Mouse (Mus musculus): ENCODE measurements around the gene Fah. TPM values are rescaled to one million over a fixed set of nuclear protein-coding genes. Genes with fewer than 3 reads are reported as not detected.
A peak's percentile ranks its signal among the peaks of the same experiment; 100 is the strongest.

Gene Fah
- polyA plus RNA-seq (2017; shearing (Covaris generic)) = 1 to 10 TPM; 7.9 to 9.8 (median 9.6) TPM

DNA sequence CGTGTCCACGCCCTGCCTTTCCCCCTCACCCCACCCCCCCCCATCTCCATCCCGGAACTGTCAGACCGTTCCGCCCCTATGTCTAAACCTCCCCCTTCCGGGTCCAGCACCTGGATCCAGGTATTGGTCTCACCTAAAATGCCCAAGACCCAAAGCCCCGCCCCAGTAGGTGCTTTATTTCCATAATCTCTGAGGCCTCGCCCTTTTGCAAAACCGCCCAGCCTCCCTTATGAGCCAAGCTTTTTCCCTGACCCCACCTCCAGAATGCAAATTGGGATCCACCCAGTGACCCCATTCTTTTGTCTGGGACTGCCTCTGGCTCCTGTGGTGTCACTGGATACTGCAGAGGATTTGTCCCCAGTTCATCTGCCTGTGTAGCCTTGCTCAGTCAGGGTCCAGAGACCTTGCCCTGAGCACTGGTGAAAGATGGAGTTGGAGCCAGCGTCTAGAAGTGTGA is at the start of gene Fah:
TSS of gene Fah (minus strand) at position 430 of the 457 bp plus-strand sequence.
- ATAC-seq = peak; percentile 1

DNA sequence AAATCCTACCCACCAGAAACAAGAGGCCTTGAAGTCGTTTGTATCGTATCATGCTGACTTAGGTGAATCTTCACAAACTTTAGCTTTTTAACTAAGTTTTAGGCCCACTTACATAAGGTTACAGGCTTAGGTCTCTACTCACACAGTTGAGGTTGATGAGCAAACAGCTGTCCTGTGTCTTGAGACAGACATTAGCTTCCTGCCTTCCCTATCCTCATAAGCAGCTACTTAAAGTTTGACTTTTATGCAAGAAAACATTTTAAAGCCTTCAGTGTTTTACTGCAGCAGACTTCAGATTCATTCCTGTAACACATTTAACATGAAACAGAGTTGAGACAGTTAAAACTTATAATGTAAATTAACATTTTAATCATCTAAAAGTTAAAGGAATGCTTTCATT is 46.2 kb upstream of the Fah start:
- ATAC-seq = no peak

- no peak for ATAC-seq
Measured at GRCm38 (mm10) chr7:84651987-84652321, 45.4 kb upstream of the Fah start.

DNA sequence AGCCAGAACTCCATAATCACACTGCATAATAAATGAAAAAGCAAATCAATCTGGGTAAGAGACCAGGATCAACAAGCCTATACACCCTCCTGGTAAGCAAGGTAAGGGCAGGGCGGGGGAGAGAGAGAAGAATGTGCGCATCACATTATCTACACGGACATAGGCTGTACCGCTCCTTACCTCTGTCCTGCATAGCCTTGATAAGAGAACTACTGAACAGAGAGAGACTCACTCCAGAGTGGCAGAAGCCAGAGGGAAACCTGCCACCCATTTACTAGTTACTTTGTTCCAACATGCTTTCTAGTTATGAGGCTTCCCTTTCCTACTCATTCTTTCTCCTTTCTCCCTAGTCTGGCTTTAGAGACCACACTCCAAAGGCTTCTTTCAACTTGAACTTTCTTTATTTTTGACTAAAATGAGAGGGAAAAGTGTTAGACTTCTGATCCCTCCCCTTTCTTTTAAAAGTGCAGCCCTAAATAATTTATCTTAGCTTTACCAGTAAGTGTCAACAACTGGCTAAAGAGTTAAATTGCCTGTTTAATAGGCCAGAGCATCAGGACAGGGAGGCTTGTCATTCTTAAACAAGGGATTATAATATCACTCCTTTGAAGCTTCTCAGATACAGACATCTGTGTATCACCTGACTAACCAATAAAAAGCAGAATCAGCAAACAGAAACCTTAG is 44.9 kb upstream of the Fah start:
- ATAC-seq = no peak

DNA sequence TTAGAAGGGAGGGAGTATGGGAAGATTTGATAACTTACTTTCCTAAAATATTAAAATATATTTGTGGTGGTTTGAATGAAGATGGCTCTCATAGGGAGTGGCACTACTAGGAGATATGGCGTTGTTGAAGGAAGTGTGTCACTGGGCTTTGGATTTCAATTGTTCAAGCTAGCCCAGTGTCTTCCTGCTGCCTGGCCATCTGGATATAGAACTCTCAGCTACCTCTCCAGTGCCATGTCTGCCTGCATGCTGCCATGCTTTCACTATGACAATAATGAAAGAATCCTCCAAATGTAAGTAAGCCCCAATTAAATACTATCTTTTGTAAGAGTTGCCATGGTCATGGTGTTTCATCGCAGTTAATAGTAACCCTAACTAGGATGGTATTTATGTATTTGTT is 42.5 kb upstream of the Fah start:
- ATAC-seq = no peak

- ATAC-seq = no peak
Measured at GRCm38 (mm10) chr7:84646256-84646655, 39.7 kb upstream of the Fah start.

DNA sequence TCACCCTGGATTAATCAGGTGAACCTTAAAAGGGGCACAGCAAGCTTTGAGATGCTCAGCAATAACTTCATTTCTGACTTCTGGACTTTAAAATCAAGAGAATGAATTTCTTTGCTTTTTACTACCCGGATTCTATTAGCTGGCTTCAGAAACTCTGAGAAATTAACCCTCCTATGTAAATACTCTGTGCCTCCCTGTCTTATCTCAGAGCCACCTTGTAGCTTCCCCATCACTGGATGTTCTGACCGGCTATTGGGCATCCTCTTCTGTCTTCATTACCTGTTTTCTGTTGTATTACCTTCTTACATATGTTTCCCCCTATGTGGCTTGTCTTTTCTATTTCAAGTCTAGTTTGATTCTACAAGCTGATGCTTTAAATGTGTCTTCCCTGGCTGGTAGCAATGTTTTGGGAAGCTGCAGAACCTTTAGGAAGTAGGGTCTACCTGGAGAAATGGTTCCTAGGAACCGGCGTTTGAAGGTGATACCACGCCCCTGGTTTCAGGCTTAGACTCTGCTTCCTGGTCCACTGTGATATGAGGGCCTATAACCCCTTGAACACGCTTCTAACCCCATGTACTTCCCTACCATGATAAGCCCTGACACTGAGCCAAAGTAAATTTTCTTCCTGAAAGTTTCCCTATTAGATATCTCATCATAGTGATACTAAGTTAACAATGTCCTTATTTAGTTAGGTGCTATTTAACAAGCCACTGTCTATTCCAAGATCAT is 36.9 kb upstream of the Fah start:
- no peak for ATAC-seq

DNA sequence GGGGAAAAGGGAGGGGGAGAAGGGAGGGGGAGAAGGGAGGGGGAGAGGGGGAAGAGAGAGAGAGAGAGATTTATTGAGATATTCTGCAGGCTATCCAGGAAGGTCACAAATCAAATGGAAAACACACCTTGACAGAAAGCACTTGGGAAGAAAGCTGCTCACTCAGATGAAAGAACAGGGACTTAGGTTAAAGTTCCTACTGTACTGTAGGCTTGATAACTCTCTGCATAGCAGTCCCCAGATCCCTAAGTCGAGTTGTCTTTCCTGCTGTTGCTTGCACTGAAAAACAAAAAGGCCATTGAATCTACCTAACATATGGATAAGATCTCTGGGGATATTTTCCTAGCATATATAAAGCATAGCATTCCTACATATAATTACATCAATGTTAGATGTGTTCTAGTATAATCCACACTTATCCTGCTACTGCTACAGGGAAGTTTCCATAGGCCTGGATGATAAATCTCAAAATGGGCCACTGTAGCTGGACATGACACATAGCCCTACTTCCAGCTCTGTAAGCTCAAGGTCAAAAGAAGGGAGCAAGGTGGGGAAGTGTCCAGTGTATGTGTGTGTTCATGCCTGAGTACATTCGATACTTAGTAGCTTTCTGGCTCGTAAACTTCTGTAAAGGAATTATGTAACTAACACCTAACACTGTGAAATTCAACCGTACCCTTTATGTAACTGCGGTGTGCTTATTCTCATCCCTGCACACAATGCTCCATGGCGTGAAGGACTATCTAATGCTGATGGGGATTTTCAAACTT is 35.8 kb upstream of the Fah start:
- ATAC-seq = no peak

- ATAC-seq = no peak
Measured at GRCm38 (mm10) chr7:84636939-84637338, 30.4 kb upstream of the Fah start.

DNA sequence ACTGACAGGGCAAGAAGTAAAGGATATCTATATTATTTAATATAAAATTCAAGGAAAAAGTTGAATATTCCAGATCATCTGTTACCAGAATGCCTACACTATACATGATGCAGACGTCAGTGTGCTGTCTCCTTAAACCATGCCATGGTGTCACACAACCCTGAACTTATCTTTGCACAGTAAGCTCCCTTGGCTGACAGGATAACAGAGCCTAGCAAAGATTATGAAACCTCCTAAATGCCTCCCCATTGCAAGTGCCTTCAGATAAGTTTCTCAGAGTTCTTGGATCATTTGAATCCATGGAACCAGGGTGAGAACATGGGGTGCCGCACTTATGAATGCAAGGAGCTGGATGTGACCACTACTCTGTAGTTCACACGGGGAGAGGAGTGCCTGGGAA is 25.4 kb upstream of the Fah start:
- no peak for ATAC-seq

DNA sequence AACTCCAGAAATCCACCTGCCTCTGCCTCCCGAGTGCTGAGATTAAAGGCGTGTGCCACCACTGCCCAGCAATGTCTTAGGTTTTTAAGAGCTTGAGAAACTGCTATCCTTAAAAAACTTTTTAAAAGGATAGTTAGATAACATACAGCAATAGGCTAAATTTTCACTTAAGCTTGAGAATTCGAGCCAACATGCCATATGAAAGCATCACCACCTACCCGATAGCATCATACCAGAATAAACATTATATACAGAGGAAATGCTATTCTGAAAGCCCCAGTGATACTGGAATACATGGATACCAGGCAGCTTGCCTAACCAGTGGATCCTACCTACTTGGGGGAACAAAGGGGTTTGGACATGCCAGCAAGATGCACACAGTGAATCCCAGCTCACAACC is 17.2 kb upstream of the Fah start:
- no peak for ATAC-seq

- no peak for ATAC-seq
Measured at GRCm38 (mm10) chr7:84620956-84621355, 14.4 kb upstream of the Fah start.

GRCm38 (mm10) chr7:84618951-84619350 is 12.4 kb upstream of the Fah start:
- no peak for ATAC-seq

- no peak for ATAC-seq
Measured at GRCm38 (mm10) chr7:84612445-84612844, 5.9 kb upstream of the Fah start.

- no peak for ATAC-seq
Measured at GRCm38 (mm10) chr7:84611609-84612008, 5.1 kb upstream of the Fah start.

GRCm38 (mm10) chr7:84605704-84606292 is 724 bp downstream of the Fah start:
- peak; percentile 74 for ATAC-seq

DNA sequence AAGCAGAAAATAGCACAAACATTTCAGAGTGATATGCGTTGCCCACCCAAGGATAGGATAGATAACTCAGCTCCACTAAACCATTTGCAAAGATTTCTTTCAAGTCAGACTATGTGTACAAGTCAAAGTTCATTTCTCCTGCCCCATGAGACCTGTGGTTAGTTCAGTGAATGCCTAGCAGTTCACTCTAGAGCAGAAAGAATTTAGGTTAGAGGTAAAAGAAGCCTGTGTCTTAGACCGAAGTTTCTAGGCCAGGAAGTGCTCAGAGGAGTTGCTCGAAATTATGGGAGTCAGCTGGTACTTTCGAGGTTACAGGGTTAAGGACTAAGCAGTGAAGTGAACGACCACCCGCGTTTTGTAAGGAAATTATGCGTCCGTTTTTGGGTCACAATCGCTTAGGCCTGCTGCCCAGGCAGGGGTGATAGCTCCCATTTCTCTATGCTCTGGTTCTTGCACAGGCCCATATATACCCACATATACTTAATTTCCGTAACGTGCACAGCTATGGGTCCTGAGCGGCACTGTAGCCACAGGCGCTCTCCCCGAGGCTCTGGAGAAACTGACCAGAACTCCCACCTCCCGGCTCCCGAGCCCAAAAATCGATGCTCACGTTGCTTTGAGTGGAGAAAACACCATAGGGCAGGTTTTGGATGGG is 1.4 kb downstream of the Fah start:
- peak; percentile 23 for ATAC-seq

- no peak for ATAC-seq
Measured at GRCm38 (mm10) chr7:84604501-84604900, 2.0 kb downstream of the Fah start.

GRCm38 (mm10) chr7:84601331-84601730 is 5.2 kb downstream of the Fah start:
- ATAC-seq = no peak

- ATAC-seq = no peak
Measured at GRCm38 (mm10) chr7:84600631-84601030, 5.9 kb downstream of the Fah start.

DNA sequence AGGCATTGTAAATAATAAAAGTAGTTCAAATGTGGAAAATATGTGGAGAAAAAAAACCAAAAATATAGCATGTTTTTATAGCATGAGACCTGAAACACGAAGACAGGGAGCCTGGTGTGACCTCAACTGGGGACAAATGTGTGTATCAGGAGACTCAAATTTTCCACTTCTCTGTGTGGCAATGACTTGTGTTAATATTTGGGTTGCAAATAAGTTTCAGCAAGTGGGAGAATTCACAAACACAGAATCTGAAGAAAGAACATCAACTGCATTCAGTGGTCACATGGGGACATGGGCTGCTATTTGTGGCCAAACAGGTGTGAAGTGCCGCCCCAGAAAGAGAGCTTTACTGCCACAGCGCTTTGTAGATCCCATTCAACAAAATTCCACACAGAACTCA is 9.9 kb downstream of the Fah start:
- ATAC-seq = no peak

DNA sequence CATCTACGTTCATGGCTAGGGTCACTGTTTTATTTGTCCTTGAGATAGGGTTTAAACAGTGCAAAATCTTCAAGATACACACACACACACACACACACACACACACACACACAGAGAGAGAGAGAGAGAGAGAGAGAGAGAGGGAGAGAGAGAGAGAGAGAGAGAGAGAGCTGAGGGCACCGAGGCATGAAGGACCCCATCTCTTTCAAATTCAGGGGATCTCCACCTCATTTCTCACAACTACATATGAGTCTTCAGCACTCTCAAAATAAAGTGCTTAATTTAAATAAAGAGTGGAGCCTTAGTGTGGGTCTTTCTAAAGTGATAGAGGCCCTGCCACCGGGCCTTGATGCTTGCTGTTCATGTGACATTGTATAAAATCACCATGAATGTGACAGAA is 10.5 kb downstream of the Fah start:
- ATAC-seq = no peak

- peak; percentile 7 for ATAC-seq
Measured at GRCm38 (mm10) chr7:84594917-84595303, 11.6 kb downstream of the Fah start.

Measured in inflammation-experienced regulatory T-cells, adult 6 months (primary cell).